Mouse (Mus musculus) heart, embryonic 14.5 days (tissue): Measurements from ENCODE around the gene Tenm2. TPM values are rescaled to one million over a fixed set of nuclear protein-coding genes. Genes with fewer than 3 reads are reported as not detected.

Experiments used
- ATAC-seq: fragments of 200-750 bp; cut with Nextera tagmentation; 2 replicates; pipeline ENCODE4 v1.8.0; 2017; ENCODE audit warnings: low read depth, moderate TSS enrichment; ENCODE audit not compliant: insufficient number of reproducible peaks, insufficient read depth, low FRiP score
- H3K27ac ChIP-seq, 2 experiments: fragments of 200-500 bp in 1 of 2; fragments of 300-500 bp in 1 of 2; sonication (generic) in 1 of 2; replicated peaks in 1 of 2; 2 replicates each; pipeline ENCODE4 v1.5.1; 2012 to 2014; ENCODE audit warnings: low read depth in 2 of 2, low read length in 2 of 2, control low read depth in 1 of 2, mild to moderate bottlenecking in 1 of 2, mixed read lengths in 1 of 2; ENCODE audit not compliant: control insufficient read depth in 1 of 2, insufficient read depth in 1 of 2
- H3K27me3 ChIP-seq: fragments of 300-500 bp; sonication (generic); 2 replicates; pipeline ENCODE4 v1.6.1; 2014; ENCODE audit warnings: mild to moderate bottlenecking, low read length, control low read depth; ENCODE audit not compliant: control insufficient read depth, insufficient read depth
- H3K36me3 ChIP-seq: fragments of 300-500 bp; sonication (generic); 2 replicates; pipeline ENCODE4 v1.6.1; 2014; ENCODE audit warnings: mild to moderate bottlenecking, control low read depth, low read length, mixed read lengths; ENCODE audit not compliant: control insufficient read depth, insufficient read depth
- H3K4me1 ChIP-seq, 2 experiments: fragments of 200-500 bp in 1 of 2; fragments of 300-500 bp in 1 of 2; sonication (generic) in 1 of 2; 2 replicates each; pipeline ENCODE4 v1.6.1; 2012 to 2014; ENCODE audit warnings: low read length in 2 of 2, control low read depth in 1 of 2, mixed read lengths in 1 of 2; ENCODE audit not compliant: control insufficient read depth in 2 of 2, insufficient read depth in 2 of 2
- H3K4me2 ChIP-seq: fragments of 300-500 bp; sonication (generic); 2 replicates; pipeline ENCODE4 v1.6.1; 2014; ENCODE audit warnings: mild to moderate bottlenecking, low read length
- H3K4me3 ChIP-seq, 2 experiments: fragments of 200-500 bp in 1 of 2; fragments of 300-500 bp in 1 of 2; sonication (generic) in 1 of 2; 2 replicates each; pipeline ENCODE4 v1.5.1; 2012 to 2014; ENCODE audit warnings: low read length in 2 of 2, mild to moderate bottlenecking in 2 of 2, control low read depth in 1 of 2, low read depth in 1 of 2, moderate library complexity in 1 of 2; ENCODE audit not compliant: control insufficient read depth in 1 of 2, insufficient read depth in 1 of 2
- H3K9ac ChIP-seq: fragments of 300-500 bp; sonication (generic); 2 replicates; pipeline ENCODE4 v1.6.1; 2014; ENCODE audit warnings: mild to moderate bottlenecking, low read length
- H3K9me3 ChIP-seq: fragments of 300-500 bp; sonication (generic); 2 replicates; pipeline ENCODE4 v1.6.1; 2016; ENCODE audit warnings: low read length, control low read depth; ENCODE audit not compliant: control insufficient read depth
- WGBS: fragments of 180-500 bp; shearing (Covaris S2); extraction: QIAGEN DNeasy Blood & Tissue Kit; methylation state at CpG from one replicate; pipeline ENCODE4 v1.1.7; 2014; 5-methylcytosine and 5-hydroxymethylcytosine counted together
- polyA plus RNA-seq: library from polyadenylated mRNA; unstranded; fragments of >200 nt; fragmentation: Nextera tagmentation; extraction: Ambion mirVana; gene quantifications from 2 replicates; pipeline ENCODE4 v1.2.1, GENCODE M21; 2014

Gene Tenm2
- polyA plus RNA-seq, 1 experiment from 2014 or later, result 0.96 TPM

DNA sequence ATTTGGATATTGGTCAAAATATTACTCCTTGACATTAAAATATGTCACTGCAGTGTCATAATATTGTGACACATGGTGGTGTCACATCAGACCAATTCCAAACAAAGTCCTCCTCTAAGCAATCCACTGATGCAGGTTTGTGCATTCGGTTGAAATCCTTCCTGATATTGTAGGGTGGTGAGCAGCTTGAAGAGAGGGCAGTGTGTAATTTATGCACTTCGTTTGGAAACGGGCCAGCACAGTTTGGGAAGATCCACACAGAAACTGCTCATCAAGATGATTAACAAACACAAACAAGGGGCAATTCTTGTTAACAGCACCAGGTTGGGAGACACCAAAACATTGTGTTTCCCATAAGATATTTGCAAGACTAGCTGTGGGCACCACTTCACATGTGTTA lies 508.0 kb downstream of the Tenm2 start:
- Histone ChIP-seq H3K4me3 (no peak overlapping the region), H3K27ac (no peak overlapping the region), H3K4me2 (no peak overlapping the region), H3K4me1 (no peaks in the 10 kb centered on the region), H3K27me3 (no peaks in the 10 kb centered on the region), H3K36me3 (no peaks in the 10 kb centered on the region), H3K9ac (no peak overlapping the region), H3K9me3 (no peaks in the 10 kb centered on the region)
- no peak for ATAC-seq
- 74% methylated on average over 3 of the region's 3 CpGs for WGBS

DNA sequence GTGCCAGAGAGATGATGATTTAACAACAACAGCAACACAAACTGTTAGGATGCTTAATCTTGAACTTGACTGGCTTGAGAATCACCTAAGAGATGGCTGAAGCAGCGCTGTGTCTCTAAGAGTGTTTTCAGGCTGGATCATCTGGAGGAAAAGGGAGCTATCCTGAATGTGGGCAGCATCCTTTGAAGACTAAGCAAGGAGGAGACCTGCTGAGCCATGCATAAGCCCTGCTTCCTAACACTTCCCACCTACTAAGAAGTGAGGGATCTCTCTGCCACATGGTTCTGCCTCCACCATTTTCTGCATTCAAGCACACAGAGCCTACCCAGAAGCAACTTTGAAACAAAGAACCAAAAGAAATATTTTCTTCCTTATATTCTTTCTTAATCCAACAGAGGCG lies 532.9 kb downstream of the Tenm2 start:
- Histone ChIP-seq H3K4me1 (no peaks in the 10 kb centered on the region), H3K27ac (no peak overlapping the region), H3K36me3 (no peaks in the 10 kb centered on the region), H3K9ac (no peak overlapping the region), H3K4me2 (no peak overlapping the region), H3K4me3 (no peak overlapping the region), H3K9me3 (no peaks in the 10 kb centered on the region), H3K27me3 (no peaks in the 10 kb centered on the region)
- no peak for ATAC-seq
- 76% methylated on average over 2 of the region's 2 CpGs for WGBS

DNA sequence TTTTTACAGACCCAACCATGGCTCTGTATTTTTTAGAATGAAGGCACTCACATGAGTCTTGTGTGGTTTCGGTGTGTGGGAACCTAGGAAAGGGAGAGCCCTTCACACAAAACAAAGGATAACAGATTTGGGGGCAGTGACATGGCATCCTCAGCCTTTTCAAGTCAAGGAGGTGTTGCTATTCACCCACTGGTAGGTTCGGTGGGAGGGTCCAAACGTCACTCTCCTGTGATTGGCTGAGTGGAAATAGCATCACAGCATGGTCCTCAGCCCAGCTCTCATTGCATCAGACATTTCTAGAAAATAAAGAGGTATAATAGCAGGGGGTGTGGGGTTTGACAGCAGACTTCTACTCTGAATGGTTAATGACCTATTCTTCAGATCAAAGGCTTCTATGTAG lies 534.8 kb downstream of the Tenm2 start:
- 85% methylated on average over 3 of the region's 3 CpGs for WGBS

DNA sequence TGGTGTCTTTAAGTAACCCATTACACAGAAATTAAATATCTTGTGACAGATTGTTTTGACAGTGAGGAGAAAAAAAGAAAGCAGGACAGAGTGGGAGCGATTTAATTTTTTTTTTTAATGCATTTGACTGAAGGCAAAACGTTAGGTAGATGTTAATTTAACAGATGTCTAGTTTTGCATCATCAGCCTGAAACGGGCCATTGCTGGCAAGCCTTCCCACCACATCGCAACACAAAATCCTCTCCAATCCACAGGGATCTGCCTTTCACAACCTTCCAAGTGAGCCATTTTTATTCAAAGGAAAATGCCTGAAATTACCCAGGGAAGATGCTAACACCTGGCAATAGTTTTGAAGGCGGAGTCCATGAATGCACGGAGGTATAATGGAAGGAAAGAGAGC lies 535.6 kb downstream of the Tenm2 start:
- H3K4me1 ChIP-seq, result no peaks in the 10 kb centered on the region
- no peak for ATAC-seq
- no peaks in the 10 kb centered on the region for H3K9me3 ChIP-seq
- H3K36me3 ChIP-seq, result no peaks in the 10 kb centered on the region
- 86% methylated on average over 6 of the region's 6 CpGs for WGBS
- H3K4me2 ChIP-seq, result no peak overlapping the region
- H3K27ac ChIP-seq, result no peak overlapping the region
- no peaks in the 10 kb centered on the region for H3K27me3 ChIP-seq
- H3K9ac ChIP-seq, result no peak overlapping the region
- no peak overlapping the region for H3K4me3 ChIP-seq

More for the DNA sequence above, 534.8 kb downstream of the Tenm2 start:
- Histone ChIP-seq H3K9ac (no peak overlapping the region), H3K27me3 (no peaks in the 10 kb centered on the region), H3K4me2 (no peak overlapping the region), H3K4me1 (no peaks in the 10 kb centered on the region), H3K9me3 (no peaks in the 10 kb centered on the region), H3K4me3 (no peak overlapping the region), H3K36me3 (no peaks in the 10 kb centered on the region), H3K27ac (no peak overlapping the region)
- no peak for ATAC-seq

DNA sequence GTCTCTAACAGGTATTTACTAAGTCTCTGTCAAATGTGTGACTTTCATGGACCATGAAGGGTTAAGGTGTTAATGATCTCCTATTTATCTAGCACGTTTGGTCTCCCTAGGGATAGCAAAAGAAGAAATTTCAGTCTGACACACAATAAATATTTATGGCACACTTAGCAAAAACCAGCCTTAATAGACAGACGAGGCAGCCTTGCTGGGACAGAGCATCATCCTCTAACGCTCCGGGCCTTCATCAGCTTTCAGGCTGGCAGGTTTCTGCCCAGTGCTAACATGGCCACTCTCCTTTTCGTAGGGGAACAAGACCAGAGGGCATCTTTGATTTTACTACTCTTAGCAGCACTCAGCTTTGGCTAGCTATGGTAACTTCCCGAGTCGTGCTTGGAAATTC lies 537.5 kb downstream of the Tenm2 start:
- no peaks in the 10 kb centered on the region for H3K9me3 ChIP-seq
- H3K27me3 ChIP-seq, result no peaks in the 10 kb centered on the region
- no peak overlapping the region for H3K4me3 ChIP-seq
- H3K4me1 ChIP-seq, result no peaks in the 10 kb centered on the region
- no peak overlapping the region for H3K27ac ChIP-seq
- WGBS, result 81% methylated on average over 7 of the region's 7 CpGs
- no peak overlapping the region for H3K4me2 ChIP-seq
- no peaks in the 10 kb centered on the region for H3K36me3 ChIP-seq
- no peak overlapping the region for H3K9ac ChIP-seq
- ATAC-seq, result no peak

DNA sequence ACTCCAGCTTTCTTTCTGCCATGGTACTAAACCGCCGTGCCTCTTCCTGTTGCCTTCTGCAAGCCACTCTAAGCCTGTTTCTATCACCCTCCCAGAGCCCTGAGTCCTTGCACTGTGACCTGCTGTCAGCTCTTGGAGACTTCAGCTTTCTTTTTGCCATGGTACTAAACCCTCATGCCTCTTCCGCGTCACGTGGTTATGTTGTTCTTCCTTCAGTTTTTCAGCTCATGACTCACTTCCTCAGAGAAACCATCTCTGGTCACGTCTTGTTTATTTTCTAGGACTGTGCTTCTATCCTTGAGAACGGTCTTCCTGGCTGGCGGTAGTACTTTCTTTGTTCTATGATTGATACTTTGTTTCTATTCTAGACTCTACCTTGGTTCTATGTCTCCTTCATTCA lies 537.9 kb downstream of the Tenm2 start:
- Histone ChIP-seq H3K4me2 (no peak overlapping the region), H3K4me3 (no peak overlapping the region), H3K9me3 (no peaks in the 10 kb centered on the region), H3K9ac (no peak overlapping the region), H3K4me1 (no peaks in the 10 kb centered on the region), H3K27me3 (no peaks in the 10 kb centered on the region), H3K27ac (no peak overlapping the region), H3K36me3 (no peaks in the 10 kb centered on the region)
- no peak for ATAC-seq
- WGBS, result 73% methylated on average over 8 of the region's 8 CpGs

DNA sequence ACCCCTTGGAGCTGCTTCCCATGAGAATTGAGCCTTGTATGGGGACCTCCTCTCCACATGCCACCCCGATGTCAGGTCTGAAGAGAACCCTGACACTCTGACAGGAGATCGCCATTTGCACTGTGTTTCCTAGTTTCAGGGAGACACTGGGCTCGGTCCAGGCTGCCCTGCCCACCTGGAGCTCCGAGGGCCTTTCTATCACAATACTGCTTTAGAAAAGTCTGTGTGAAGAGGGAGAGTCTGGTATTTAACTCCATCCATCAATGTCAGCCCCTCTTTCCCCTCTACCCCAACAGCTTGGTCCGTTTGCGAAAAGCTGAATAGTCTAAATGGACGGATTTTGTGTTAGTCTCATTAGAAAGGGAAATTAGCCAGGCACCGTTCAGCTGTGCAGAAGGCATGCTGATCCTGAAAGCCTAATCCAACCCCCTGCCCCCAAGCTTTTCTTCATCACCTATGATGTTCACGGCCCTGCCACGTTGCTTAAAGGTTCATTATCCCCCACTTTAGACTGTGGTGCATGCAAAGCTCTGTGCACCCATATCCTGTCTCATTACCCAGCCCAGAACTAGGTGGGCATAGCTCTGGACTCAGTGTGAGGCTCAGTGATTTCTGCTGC lies 538.6 kb downstream of the Tenm2 start:
- no peak for ATAC-seq
- Histone ChIP-seq H3K9ac (no peak overlapping the region), H3K27me3 (no peaks in the 10 kb centered on the region), H3K4me2 (no peak overlapping the region), H3K4me1 (no peaks in the 10 kb centered on the region), H3K4me3 (no peak overlapping the region), H3K36me3 (no peaks in the 10 kb centered on the region), H3K9me3 (no peaks in the 10 kb centered on the region), H3K27ac (no peak overlapping the region)
- WGBS, result 70% methylated on average over 10 of the region's 10 CpGs

DNA sequence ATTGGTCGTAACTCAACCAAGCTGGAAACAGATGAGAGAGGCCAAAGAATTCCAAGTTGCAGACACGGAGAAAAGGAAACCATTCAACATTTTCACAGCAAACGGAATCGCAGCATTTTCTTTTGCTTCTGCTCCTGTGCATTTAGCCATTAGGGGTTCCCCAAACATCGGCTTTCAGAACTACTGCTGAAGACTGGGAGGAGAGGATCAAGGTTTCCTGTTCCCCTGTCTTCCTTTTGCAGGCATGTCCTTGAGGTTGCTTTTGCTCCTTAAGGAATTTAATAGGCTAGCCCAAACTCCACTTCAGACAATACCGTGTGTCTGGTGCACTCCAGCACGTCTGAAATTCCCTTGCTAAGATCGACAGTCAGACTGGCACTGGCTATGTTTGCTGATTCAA lies 541.0 kb downstream of the Tenm2 start:
- Histone ChIP-seq H3K4me1 (no peaks in the 10 kb centered on the region), H3K27me3 (no peaks in the 10 kb centered on the region), H3K4me2 (no peak overlapping the region), H3K27ac (no peak overlapping the region), H3K4me3 (no peak overlapping the region), H3K9me3 (no peaks in the 10 kb centered on the region), H3K9ac (no peak overlapping the region), H3K36me3 (no peaks in the 10 kb centered on the region)
- ATAC-seq, result no peak
- 64% methylated on average over 8 of the region's 8 CpGs for WGBS
